8 mouse cellular contexts compared by ENCODE assay signal in the genomic region with DNA sequence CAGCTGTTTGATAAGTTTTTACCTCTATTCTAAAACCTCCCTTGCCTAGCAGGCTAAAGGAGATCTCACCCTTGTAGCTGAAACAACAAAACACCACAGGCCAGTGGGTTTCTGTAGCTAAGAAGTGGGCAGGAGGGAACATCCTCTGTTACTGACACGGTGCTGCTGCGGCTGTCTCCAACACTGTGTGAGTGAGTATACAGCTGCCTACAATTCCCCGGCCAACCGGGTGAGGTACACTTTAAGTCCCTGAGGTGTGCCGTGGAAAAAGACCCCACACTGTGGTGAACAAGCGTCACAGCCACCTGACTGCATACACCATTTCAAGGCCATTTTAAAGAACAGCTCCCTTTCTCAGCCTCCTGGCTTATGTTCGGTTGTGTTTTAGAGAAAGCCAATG.
A peak's percentile ranks its signal among the peaks of the same experiment; 100 is the strongest.
DNase-seq lines count a peak whose midpoint lies in the region; ATAC-seq and TF ChIP-seq lines count a peak whose summit lies in the region.

No protein-coding gene starts in this region.

- H3K4me2 ChIP-seq in hindbrain, embryonic 15.5 days: 0 out of 2 replicates have a peak overlapping the region, but pooled peaks have one; percentile 13

- TF ChIP-seq CTCF in layer of hippocampus, adult 2 months (conservative IDR thresholded peaks at IDR 0.05): 0 out of 2 replicates have a peak, but pooled peaks have one; percentile 14
- TF ChIP-seq CTCF in bone marrow macrophage, adult 2 months (IDR thresholded peaks at IDR 0.05; ENCODE audit: low read depth, low read length): no peak

- ATAC-seq in hindbrain, embryonic 15.5 days (ENCODE audit: low FRiP score, low read depth): peak; percentile 70; the same call in 1 of the 2 replicates

- H3K36me3 ChIP-seq in hindbrain, embryonic 15.5 days: no peaks in the 10 kb centered on the region
- no peaks in the 10 kb centered on the region for H3K36me3 ChIP-seq in midbrain, embryonic 10.5 days

- DNase-seq in layer of hippocampus, adult 2 months (ENCODE audit: low spot score in 2 of 2): no peak
- no peak for DNase-seq in layer of hippocampus, adult 8-10 months (ENCODE audit: low spot score in 2 of 2)
- DNase-seq in midbrain, embryonic 10.5 days (ENCODE audit: low spot score): no peak
- peak; percentile 34 to 66 for DNase-seq in thymus, postnatal 36 days
- no peak for DNase-seq in urinary bladder, postnatal 10 days (ENCODE audit: low spot score)
- no peak for DNase-seq in ovary, postnatal 10 days (ENCODE audit: low spot score)

- TF ChIP-seq POLR2A in bone marrow macrophage, adult 2 months (IDR thresholded peaks at IDR 0.05; ENCODE audit: borderline replicate concordance, low read depth, low read length): no peak

- H3K9ac ChIP-seq in hindbrain, embryonic 15.5 days: no peak overlapping the region

- peak overlapping the region; percentile 33; the same call in 1 of the 2 replicates for H3K27ac ChIP-seq in layer of hippocampus, adult 2 months
- H3K27ac ChIP-seq in bone marrow macrophage, adult 2 months (ENCODE audit: insufficient read depth, low read depth, low read length): peak overlapping the region; percentile 84
- peak overlapping the region; percentile 74 for H3K27ac ChIP-seq in hindbrain, embryonic 15.5 days (replicated peaks)
- H3K27ac ChIP-seq in midbrain, embryonic 10.5 days (replicated peaks): 0 out of 2 replicates have a peak overlapping the region, but pooled peaks have one; percentile 6

- H3K9me3 ChIP-seq in hindbrain, embryonic 15.5 days: no peaks in the 10 kb centered on the region
- H3K9me3 ChIP-seq in midbrain, embryonic 10.5 days (replicated peaks): no peaks in the 10 kb centered on the region

- H3K4me3 ChIP-seq in layer of hippocampus, adult 2 months: no peak overlapping the region
- no peak overlapping the region for H3K4me3 ChIP-seq in bone marrow macrophage, adult 2 months (ENCODE audit: insufficient read depth, low read length)
- H3K4me3 ChIP-seq in hindbrain, embryonic 15.5 days: no peak overlapping the region
- H3K4me3 ChIP-seq in midbrain, embryonic 10.5 days: no peak overlapping the region

- peaks cover 23% of the 10 kb centered on the region for H3K4me1 ChIP-seq in bone marrow macrophage, adult 2 months (ENCODE audit: control insufficient read depth, insufficient read depth, low read length)
- H3K4me1 ChIP-seq in hindbrain, embryonic 15.5 days (replicated peaks): peaks cover 20% of the 10 kb centered on the region
- H3K4me1 ChIP-seq in midbrain, embryonic 10.5 days: peaks cover 18% of the 10 kb centered on the region; the same call in 1 of the 2 replicates

- H3K27me3 ChIP-seq in hindbrain, embryonic 15.5 days: no peaks in the 10 kb centered on the region
- no peaks in the 10 kb centered on the region for H3K27me3 ChIP-seq in midbrain, embryonic 10.5 days (ENCODE audit: low read depth, poor library complexity, severe bottlenecking)

- WGBS in hindbrain, embryonic 15.5 days: 27% methylated on average over 7 of the region's 7 CpGs
- WGBS in midbrain, embryonic 10.5 days: 53% methylated on average over 7 of the region's 7 CpGs

Comparison
In these comparisons a context has a peak if more than half of its experiments do, and no peak if none do; other contexts are left out.
1. DNase-seq: peak in thymus, postnatal 36 days (2 of 2); none in layer of hippocampus, adult 2 months (0 of 2), layer of hippocampus, adult 8-10 months (0 of 2), midbrain, embryonic 10.5 days (single experiment), urinary bladder, postnatal 10 days (single experiment) and ovary, postnatal 10 days (single experiment).
2. H3K27ac ChIP-seq: peak in every context shown above with its lines; median percentile 84 in bone marrow macrophage, adult 2 months; 74 in hindbrain, embryonic 15.5 days; 33 in layer of hippocampus, adult 2 months; 6 in midbrain, embryonic 10.5 days.